Mouse (Mus musculus) brain, embryonic 18.5 days (tissue): ENCODE data around the gene F2.
A peak's percentile ranks its signal among the peaks of the same experiment; 100 is the strongest.

Experiments used
- DNase-seq: peaks from one replicate; pipeline ENCODE4 v3.0.0-alpha.2; 2012; ENCODE audit warnings: low read depth, low spot score

Gene F2

GRCm38 (mm10) chr2:91636229-91636628 is at the start of gene F2:
Gene F2, minus strand, starts transcription at chr2:91636414.
- DNase-seq, result no peak

GRCm38 (mm10) chr2:91683919-91684318 is 47.7 kb upstream of the F2 start:
- DNase-seq, result no peak

- peak; percentile 14 for DNase-seq
These were observed 46.6 kb upstream of the F2 start for GRCm38 (mm10) chr2:91682850-91683249.

- DNase-seq, result no peak
These were observed 40.7 kb upstream of the F2 start for GRCm38 (mm10) chr2:91676961-91677360.

- DNase-seq, result no peak
These were observed 40.2 kb upstream of the F2 start for GRCm38 (mm10) chr2:91676420-91676819.

GRCm38 (mm10) chr2:91674895-91675294 is 38.7 kb upstream of the F2 start:
- DNase-seq, result no peak

GRCm38 (mm10) chr2:91673587-91673986 is 37.4 kb upstream of the F2 start:
- no peak for DNase-seq

- no peak for DNase-seq
These were observed 33.8 kb upstream of the F2 start for GRCm38 (mm10) chr2:91670038-91670437.

GRCm38 (mm10) chr2:91669326-91669725 is 33.1 kb upstream of the F2 start:
- no peak for DNase-seq

- DNase-seq, result no peak
These were observed 31.5 kb upstream of the F2 start for GRCm38 (mm10) chr2:91667747-91668146.

- DNase-seq, result no peak
These were observed 30.2 kb upstream of the F2 start for GRCm38 (mm10) chr2:91666386-91666910.

- DNase-seq, result no peak
These were observed 28.6 kb upstream of the F2 start for GRCm38 (mm10) chr2:91664780-91665179.

GRCm38 (mm10) chr2:91660981-91661380 is 24.8 kb upstream of the F2 start:
- DNase-seq, result no peak

GRCm38 (mm10) chr2:91659657-91660056 is 23.4 kb upstream of the F2 start:
- no peak for DNase-seq

GRCm38 (mm10) chr2:91656774-91657173 is 20.6 kb upstream of the F2 start:
- no peak for DNase-seq

GRCm38 (mm10) chr2:91655827-91656226 is 19.6 kb upstream of the F2 start:
- DNase-seq, result no peak

- DNase-seq, result no peak
These were observed 19.2 kb upstream of the F2 start for GRCm38 (mm10) chr2:91655388-91655787.

- no peak for DNase-seq
These were observed 16.6 kb upstream of the F2 start for GRCm38 (mm10) chr2:91652863-91653262.

GRCm38 (mm10) chr2:91651458-91652258 is 15.4 kb upstream of the F2 start:
- DNase-seq, result no peak

GRCm38 (mm10) chr2:91650360-91650995 is 14.3 kb upstream of the F2 start:
- no peak for DNase-seq

GRCm38 (mm10) chr2:91649553-91650359 is 13.5 kb upstream of the F2 start, which contains the start of the genes Zfp408 and Arhgap1:
Gene Zfp408, minus strand, starts transcription at chr2:91649791.
Gene Arhgap1, plus strand, starts transcription at chr2:91649860.
- peak; percentile 96 for DNase-seq

- DNase-seq, result no peak
These were observed 12.9 kb upstream of the F2 start for GRCm38 (mm10) chr2:91649152-91649551.
